Mouse (Mus musculus) myocyte (in vitro differentiated cells): Measurements from ENCODE around the gene Slc24a5.

ENCODE experiments used
- CEBPB ChIP-seq: IDR thresholded peaks from 2 replicates; pipeline ENCODE4 v1.6.1; 2011; ENCODE audit warnings: mild to moderate bottlenecking, moderate library complexity; ENCODE audit not compliant: poor library complexity, insufficient read depth, severe bottlenecking
- E2F4 ChIP-seq: IDR thresholded peaks from one replicate; pipeline ENCODE4 v1.6.1; 2011; ENCODE audit warnings: mild to moderate bottlenecking, control low read depth, moderate library complexity; ENCODE audit not compliant: insufficient read depth
- MAX ChIP-seq: IDR thresholded peaks from one replicate; pipeline ENCODE4 v1.6.1; 2011; ENCODE audit warnings: low read depth, mild to moderate bottlenecking, control low read depth
- MYOD1 ChIP-seq, 3 experiments: IDR thresholded peaks; one replicate each; pipeline ENCODE4 v1.6.1; 2011; ENCODE audit warnings: control low read depth in 2 of 3, low read depth in 2 of 3, mild to moderate bottlenecking in 2 of 3, moderate library complexity in 1 of 3; ENCODE audit not compliant: insufficient read length in 2 of 3, control insufficient read depth in 1 of 3
- MYOG ChIP-seq, 3 experiments: IDR thresholded peaks; one replicate each; pipeline ENCODE4 v1.6.1; 2011; ENCODE audit warnings: control low read depth in 2 of 3, low read depth in 2 of 3, mild to moderate bottlenecking in 2 of 3; ENCODE audit not compliant: insufficient read length in 2 of 3, control insufficient read depth in 1 of 3, insufficient read depth in 1 of 3
- POLR2A ChIP-seq: IDR thresholded peaks from one replicate; pipeline ENCODE4 v1.6.1; 2011; ENCODE audit warnings: low read depth, mild to moderate bottlenecking, control low read depth, moderate library complexity; ENCODE audit not compliant: insufficient read length
- POLR2AphosphoS2 ChIP-seq: IDR thresholded peaks from one replicate; pipeline ENCODE4 v1.6.1; 2011; ENCODE audit warnings: low read depth, control low read depth; ENCODE audit not compliant: insufficient read length
- SRF ChIP-seq: IDR thresholded peaks from one replicate; pipeline ENCODE4 v1.6.1; 2011; ENCODE audit warnings: low read depth; ENCODE audit not compliant: control insufficient read depth, insufficient read length
- TCF12 ChIP-seq: IDR thresholded peaks from one replicate; pipeline ENCODE4 v1.6.1; 2011; ENCODE audit warnings: mild to moderate bottlenecking, control low read depth; ENCODE audit not compliant: poor library complexity, insufficient read depth, severe bottlenecking
- TCF3 ChIP-seq: IDR thresholded peaks from one replicate; pipeline ENCODE4 v1.6.1; 2011; ENCODE audit warnings: low read depth, control low read depth; ENCODE audit not compliant: insufficient read length
- USF1 ChIP-seq: IDR thresholded peaks from one replicate; pipeline ENCODE4 v1.6.1; 2011; ENCODE audit warnings: low read depth, mild to moderate bottlenecking, control low read depth, moderate library complexity

GRCm38 (mm10) chr2:125057250-125057815, 10.6 kb upstream of the Slc24a5 start:
- no peak for TF ChIP-seq TCF12
- TF ChIP-seq POLR2AphosphoS2 = no peak
- TF ChIP-seq POLR2A = no peak
- TF ChIP-seq MYOD1 (IDR thresholded peaks at IDR 0.05; ENCODE audit: control insufficient read depth in 1 of 3, insufficient read length in 2 of 3, low read depth in 2 of 3) = no peak
- TF ChIP-seq MAX = no peak
- no peak for TF ChIP-seq TCF3
- no peak for TF ChIP-seq E2F4
- TF ChIP-seq SRF = no peak
- no peak for TF ChIP-seq USF1
- no peak for TF ChIP-seq MYOG (IDR thresholded peaks at IDR 0.05; ENCODE audit: control insufficient read depth in 1 of 3, insufficient read depth in 1 of 3, insufficient read length in 2 of 3, low read depth in 2 of 3)
- TF ChIP-seq CEBPB = no peak
